Mouse (Mus musculus) hindbrain, postnatal 0 days (tissue): Measurements from ENCODE around the gene Cd7. TPM values are rescaled to one million over a fixed set of nuclear protein-coding genes. Genes with fewer than 3 reads are reported as not detected.

ENCODE experiments used
- ATAC-seq: fragments of 200-750 bp; cut with Nextera tagmentation; 2 replicates; pipeline ENCODE4 v1.8.0; 2017; ENCODE audit warnings: mild to moderate bottlenecking, moderate TSS enrichment, moderate library complexity
- DNase-seq: peaks from one replicate; pipeline ENCODE4 v3.0.0-alpha.2; 2015; ENCODE audit warnings: low spot score
- H3K27ac ChIP-seq: fragments of 300-500 bp; sonication (generic); 2 replicates; pipeline ENCODE4 v1.5.1; 2014; ENCODE audit warnings: mild to moderate bottlenecking
- H3K27me3 ChIP-seq: fragments of 300-500 bp; sonication (generic); 2 replicates; pipeline ENCODE4 v1.6.1; 2014; ENCODE audit warnings: low read length, mixed read lengths; ENCODE audit not compliant: insufficient read depth
- H3K36me3 ChIP-seq: fragments of 300-500 bp; sonication (generic); 2 replicates; pipeline ENCODE4 v1.6.1; 2014; ENCODE audit warnings: low read length, mixed read lengths; ENCODE audit not compliant: insufficient read depth
- H3K4me1 ChIP-seq: fragments of 300-500 bp; sonication (generic); 2 replicates; pipeline ENCODE4 v1.6.1; 2014; ENCODE audit warnings: antibody characterized with exemption, low read length, mixed read lengths; ENCODE audit not compliant: insufficient read depth
- H3K4me2 ChIP-seq: fragments of 300-500 bp; sonication (generic); 2 replicates; pipeline ENCODE4 v1.6.1; 2014; ENCODE audit warnings: low read depth, mild to moderate bottlenecking, low read length, moderate library complexity, mixed read lengths
- H3K4me3 ChIP-seq: fragments of 300-500 bp; sonication (generic); 2 replicates; pipeline ENCODE4 v1.5.1; 2014; ENCODE audit warnings: low read length
- H3K9ac ChIP-seq: fragments of 300-500 bp; sonication (generic); replicated peaks from 2 replicates; pipeline ENCODE4 v1.6.1; 2014; ENCODE audit warnings: mild to moderate bottlenecking, low read length, moderate library complexity, mixed read lengths
- H3K9me3 ChIP-seq: fragments of 300-500 bp; sonication (generic); 2 replicates; pipeline ENCODE4 v1.6.1; 2016; ENCODE audit warnings: low read length, mixed read lengths
- CTCF ChIP-seq: IDR thresholded peaks from 2 replicates; pipeline ENCODE4 v1.5.1; 2016; ENCODE audit warnings: antibody characterized with exemption, control low read depth, low read depth
- WGBS: fragments of 180-500 bp; shearing (Covaris S2); extraction: QIAGEN DNeasy Blood & Tissue Kit; methylation state at CpG from one replicate; pipeline ENCODE4 v1.1.7; 2014; 5-methylcytosine and 5-hydroxymethylcytosine counted together
- polyA plus RNA-seq: library from polyadenylated mRNA; unstranded; fragments of >200 nt; fragmentation: Nextera tagmentation; extraction: Ambion mirVana; gene quantifications from 2 replicates; pipeline ENCODE4 v1.2.1, GENCODE M21; 2015
- total RNA-seq: library from RNA; depleted of rRNA; stranded (reverse); fragments of >200 nt; gene quantifications from 2 replicates; pipeline ENCODE4 v1.2.3, GENCODE M21; 2014; rRNA removed

Cd7 gene
- total and polyA plus RNA-seq, 2 experiments from 2014 or later = not detected

- Histone ChIP-seq H3K27me3 (no peaks in the 10 kb centered on the region), H3K4me3 (no peak overlapping the region), H3K9me3 (no peaks in the 10 kb centered on the region), H3K27ac (no peak overlapping the region), H3K36me3 (no peaks in the 10 kb centered on the region; the same call in 1 of the 2 replicates), H3K9ac (no peak overlapping the region), H3K4me1 (peaks cover 20% of the 10 kb centered on the region), H3K4me2 (peak overlapping the region; percentile 87; the same call in 1 of the 2 replicates)
- no peak for DNase-seq
- WGBS = 69% methylated on average over 4 of the region's 4 CpGs
- no peak for TF ChIP-seq CTCF
- ATAC-seq = no peak
Measured at GRCm38 (mm10) chr11:120988410-120988809, 50.8 kb downstream of the Cd7 start.

GRCm38 (mm10) chr11:120987608-120988007 lies 51.6 kb downstream of the Cd7 start:
- Histone ChIP-seq H3K4me2 (no peak overlapping the region), H3K4me1 (peaks cover 20% of the 10 kb centered on the region), H3K9ac (no peak overlapping the region), H3K4me3 (no peak overlapping the region), H3K27me3 (no peaks in the 10 kb centered on the region), H3K27ac (no peak overlapping the region), H3K36me3 (peaks cover 7% of the 10 kb centered on the region; the same call in 1 of the 2 replicates), H3K9me3 (no peaks in the 10 kb centered on the region)
- TF ChIP-seq CTCF = peak; percentile 24
- ATAC-seq = no peak
- no peak for DNase-seq
- WGBS = 81% methylated on average over 3 of the region's 3 CpGs

Other genes starting within 250 kb of the Cd7 start
- 36.3 and 48.5 TPM in 2 replicates for gene Dus1l, start 243.0 kb downstream of the Cd7 start, total RNA-seq
- 40.4 and 42.2 TPM in 2 replicates for gene Dus1l, start 243.0 kb downstream of the Cd7 start, polyA plus RNA-seq
- gene Fasn, start 214.9 kb downstream of the Cd7 start, total RNA-seq = 474 and 499 TPM in 2 replicates
- gene Fasn, start 214.9 kb downstream of the Cd7 start, polyA plus RNA-seq = 48.9 and 54.4 TPM in 2 replicates
- gene Ccdc57, start 106.5 kb downstream of the Cd7 start, total RNA-seq = 4.2 and 7.1 TPM in 2 replicates
- gene Ccdc57, start 106.5 kb downstream of the Cd7 start, polyA plus RNA-seq = 4.8 and 5.6 TPM in 2 replicates
- 22.9 and 24.9 TPM in 2 replicates for gene Slc16a3, start 90.9 kb downstream of the Cd7 start, total RNA-seq
- gene Slc16a3, start 90.9 kb downstream of the Cd7 start, polyA plus RNA-seq = 6.4 and 7.8 TPM in 2 replicates
- 95.2 and 100 TPM in 2 replicates for gene Csnk1d, start 48.1 kb downstream of the Cd7 start, total RNA-seq
- 97.7 and 102 TPM in 2 replicates for gene Csnk1d, start 48.1 kb downstream of the Cd7 start, polyA plus RNA-seq
- gene Sectm1b, start 24.2 kb upstream of the Cd7 start, total RNA-seq = not detected in 2 replicates
- gene Sectm1b, start 24.2 kb upstream of the Cd7 start, polyA plus RNA-seq = not detected in 2 replicates
- not detected in 2 replicates for gene Sectm1a, start 41.8 kb upstream of the Cd7 start, total RNA-seq
- not detected in 2 replicates for gene Sectm1a, start 41.8 kb upstream of the Cd7 start, polyA plus RNA-seq
- gene Tex19.2, start 79.3 kb upstream of the Cd7 start, total RNA-seq = not detected in 2 replicates
- gene Tex19.2, start 79.3 kb upstream of the Cd7 start, polyA plus RNA-seq = not detected in 2 replicates
- gene Tex19.1, start 106.7 kb upstream of the Cd7 start, total RNA-seq = not detected in 2 replicates
- gene Tex19.1, start 106.7 kb upstream of the Cd7 start, polyA plus RNA-seq = not detected in 2 replicates
- gene Uts2r, start 120.9 kb upstream of the Cd7 start, total RNA-seq = 0.16 and 2.1 TPM in 2 replicates
- 0.61 and 0.84 TPM in 2 replicates for gene Uts2r, start 120.9 kb upstream of the Cd7 start, polyA plus RNA-seq
- 80.2 and 89.6 TPM in 2 replicates for gene Hexdc, start 165.0 kb upstream of the Cd7 start, total RNA-seq
- 30.7 and 35.2 TPM in 2 replicates for gene Hexdc, start 165.0 kb upstream of the Cd7 start, polyA plus RNA-seq
- 16.7 and 20.1 TPM in 2 replicates for gene Ogfod3, start 165.3 kb upstream of the Cd7 start, total RNA-seq
- 34.8 and 35.3 TPM in 2 replicates for gene Ogfod3, start 165.3 kb upstream of the Cd7 start, polyA plus RNA-seq
- 20.6 and 25.6 TPM in 2 replicates for gene Cybc1, start 189.9 kb upstream of the Cd7 start, total RNA-seq
- 20.5 and 21.2 TPM in 2 replicates for gene Cybc1, start 189.9 kb upstream of the Cd7 start, polyA plus RNA-seq
- gene Narf, start 197.8 kb upstream of the Cd7 start, total RNA-seq = 108 and 137 TPM in 2 replicates
- gene Narf, start 197.8 kb upstream of the Cd7 start, polyA plus RNA-seq = 34.3 and 36.2 TPM in 2 replicates
- 89.7 and 95.1 TPM in 2 replicates for gene Foxk2, start 220.6 kb upstream of the Cd7 start, total RNA-seq
- 11.4 and 12.8 TPM in 2 replicates for gene Foxk2, start 220.6 kb upstream of the Cd7 start, polyA plus RNA-seq